Mouse (Mus musculus) heart, embryonic 12.5 days (tissue): ENCODE measurements around the gene Mkrn2os. TPM values are rescaled to one million over a fixed set of nuclear protein-coding genes. Genes with fewer than 3 reads are reported as not detected.

Source experiments
- ATAC-seq: fragments of 200-750 bp; cut with Nextera tagmentation; 2 replicates; pipeline ENCODE4 v1.8.0; 2017; ENCODE audit warnings: moderate TSS enrichment, moderate library complexity; ENCODE audit not compliant: insufficient number of reproducible peaks, low FRiP score
- H3K27ac ChIP-seq: fragments of 300-500 bp; sonication (generic); 2 replicates; pipeline ENCODE4 v1.5.1; 2016; ENCODE audit warnings: mild to moderate bottlenecking, moderate library complexity; ENCODE audit not compliant: poor library complexity, severe bottlenecking
- H3K27me3 ChIP-seq: fragments of 300-500 bp; sonication (generic); replicated peaks from 2 replicates; pipeline ENCODE4 v1.6.1; 2016; ENCODE audit warnings: mild to moderate bottlenecking, moderate library complexity
- H3K36me3 ChIP-seq: fragments of 300-500 bp; sonication (generic); 2 replicates; pipeline ENCODE4 v1.6.1; 2016; ENCODE audit warnings: mild to moderate bottlenecking, moderate library complexity
- H3K4me1 ChIP-seq: fragments of 300-500 bp; sonication (generic); replicated peaks from 2 replicates; pipeline ENCODE4 v1.6.1; 2016; ENCODE audit warnings: mild to moderate bottlenecking
- H3K4me2 ChIP-seq: fragments of 300-500 bp; sonication (generic); 2 replicates; pipeline ENCODE4 v1.6.1; 2016; ENCODE audit warnings: mild to moderate bottlenecking, moderate library complexity
- H3K4me3 ChIP-seq: fragments of 300-500 bp; sonication (generic); 2 replicates; pipeline ENCODE4 v1.5.1; 2016; ENCODE audit warnings: mild to moderate bottlenecking
- H3K9ac ChIP-seq: fragments of 300-500 bp; sonication (generic); 2 replicates; pipeline ENCODE4 v1.6.1; 2016; ENCODE audit warnings: mild to moderate bottlenecking, moderate library complexity
- H3K9me3 ChIP-seq: fragments of 300-500 bp; sonication (generic); replicated peaks from 2 replicates; pipeline ENCODE4 v1.6.1; 2016; ENCODE audit warnings: mild to moderate bottlenecking, moderate library complexity
- WGBS: fragments of 180-500 bp; shearing (Covaris S2); methylation state at CpG from one replicate; pipeline ENCODE4 v1.1.7; 2016; 5-methylcytosine and 5-hydroxymethylcytosine counted together
- polyA plus RNA-seq: library from polyadenylated mRNA; unstranded; fragments of >200 nt; fragmentation: Nextera tagmentation; extraction: Ambion mirVana; gene quantifications from 2 replicates; pipeline ENCODE4 v1.2.1, GENCODE M21; 2016

Mkrn2os gene
- polyA plus RNA-seq, 1 experiment from 2014 or later = 0.33 TPM

GRCm38 (mm10) chr6:115582328-115583115 lies 9.9 kb downstream of the Mkrn2os start:
- no peaks in the 10 kb centered on the region for H3K27me3 ChIP-seq
- no peak overlapping the region for H3K9ac ChIP-seq
- H3K36me3 ChIP-seq = peaks cover 34% of the 10 kb centered on the region
- H3K9me3 ChIP-seq = no peaks in the 10 kb centered on the region
- 81% methylated on average over 10 of the region's 10 CpGs for WGBS
- peaks cover 5% of the 10 kb centered on the region; the same call in 1 of the 2 replicates for H3K4me1 ChIP-seq
- no peak overlapping the region for H3K4me3 ChIP-seq
- ATAC-seq = no peak
- H3K4me2 ChIP-seq = no peak overlapping the region
- H3K27ac ChIP-seq = no peak overlapping the region

- Histone ChIP-seq H3K4me1 (no peaks in the 10 kb centered on the region), H3K9me3 (no peaks in the 10 kb centered on the region), H3K27me3 (no peaks in the 10 kb centered on the region), H3K4me2 (no peak overlapping the region), H3K27ac (no peak overlapping the region), H3K36me3 (peaks cover 51% of the 10 kb centered on the region), H3K4me3 (no peak overlapping the region), H3K9ac (no peak overlapping the region)
- WGBS = 85% methylated on average over 3 of the region's 3 CpGs
- no peak for ATAC-seq
These were observed 11.6 kb downstream of the Mkrn2os start for GRCm38 (mm10) chr6:115580810-115581209.

- peaks cover 79% of the 10 kb centered on the region for H3K36me3 ChIP-seq
- H3K9me3 ChIP-seq = no peaks in the 10 kb centered on the region
- no peak overlapping the region for H3K9ac ChIP-seq
- H3K4me1 ChIP-seq = no peaks in the 10 kb centered on the region
- no peak overlapping the region for H3K4me3 ChIP-seq
- no peaks in the 10 kb centered on the region for H3K27me3 ChIP-seq
- H3K4me2 ChIP-seq = no peak overlapping the region
- H3K27ac ChIP-seq = no peak overlapping the region
- no peak for ATAC-seq
- WGBS = 90% methylated on average over 9 of the region's 9 CpGs
These were observed 14.4 kb downstream of the Mkrn2os start for GRCm38 (mm10) chr6:115577941-115578340.

GRCm38 (mm10) chr6:115577407-115577806 lies 15.0 kb downstream of the Mkrn2os start:
- ATAC-seq = no peak
- Histone ChIP-seq H3K36me3 (peaks cover 83% of the 10 kb centered on the region), H3K27ac (no peak overlapping the region), H3K9me3 (no peaks in the 10 kb centered on the region), H3K4me3 (no peak overlapping the region), H3K9ac (no peak overlapping the region), H3K4me2 (no peak overlapping the region), H3K4me1 (no peaks in the 10 kb centered on the region), H3K27me3 (no peaks in the 10 kb centered on the region)
- 75% methylated on average over 5 of the region's 5 CpGs for WGBS

GRCm38 (mm10) chr6:115574171-115574570 lies 18.2 kb downstream of the Mkrn2os start:
- no peaks in the 10 kb centered on the region for H3K27me3 ChIP-seq
- WGBS = 83% methylated on average over 7 of the region's 7 CpGs
- no peak overlapping the region for H3K9ac ChIP-seq
- H3K27ac ChIP-seq = no peak overlapping the region
- peaks cover under 1% of the 10 kb centered on the region; the same call in 1 of the 2 replicates for H3K9me3 ChIP-seq
- H3K36me3 ChIP-seq = peaks cover 85% of the 10 kb centered on the region
- no peak for ATAC-seq
- no peaks in the 10 kb centered on the region for H3K4me1 ChIP-seq
- no peak overlapping the region for H3K4me3 ChIP-seq
- H3K4me2 ChIP-seq = no peak overlapping the region

GRCm38 (mm10) chr6:115565479-115566045 lies 26.8 kb downstream of the Mkrn2os start:
- H3K9me3 ChIP-seq = peaks cover 12% of the 10 kb centered on the region; the same call in 1 of the 2 replicates
- ATAC-seq = no peak
- WGBS = 90% methylated on average over 6 of the region's 6 CpGs
- H3K27me3 ChIP-seq = no peaks in the 10 kb centered on the region
- no peak overlapping the region for H3K9ac ChIP-seq
- H3K4me1 ChIP-seq = no peaks in the 10 kb centered on the region
- H3K36me3 ChIP-seq = peaks cover 71% of the 10 kb centered on the region
- H3K4me2 ChIP-seq = no peak overlapping the region
- H3K4me3 ChIP-seq = no peak overlapping the region
- H3K27ac ChIP-seq = no peak overlapping the region

- Histone ChIP-seq H3K9me3 (no peaks in the 10 kb centered on the region), H3K4me1 (peaks cover 12% of the 10 kb centered on the region), H3K4me2 (peak overlapping the region; percentile 34), H3K27ac (peak overlapping the region; percentile 76), H3K36me3 (peaks cover 43% of the 10 kb centered on the region), H3K27me3 (no peaks in the 10 kb centered on the region), H3K4me3 (no peak overlapping the region), H3K9ac (peak overlapping the region; percentile 27; the same call in 1 of the 2 replicates)
- 45% methylated on average over 21 of the region's 21 CpGs for WGBS
- peak; percentile 78 for ATAC-seq
These were observed 32.4 kb downstream of the Mkrn2os start for GRCm38 (mm10) chr6:115559651-115560632.

GRCm38 (mm10) chr6:115558176-115558575 lies 34.2 kb downstream of the Mkrn2os start:
- Histone ChIP-seq H3K9ac (no peak overlapping the region), H3K4me3 (no peak overlapping the region), H3K27ac (no peak overlapping the region), H3K4me2 (no peak overlapping the region), H3K36me3 (peaks cover 50% of the 10 kb centered on the region), H3K4me1 (peaks cover 12% of the 10 kb centered on the region), H3K27me3 (no peaks in the 10 kb centered on the region), H3K9me3 (no peaks in the 10 kb centered on the region)
- 90% methylated on average over 2 of the region's 2 CpGs for WGBS
- no peak for ATAC-seq

GRCm38 (mm10) chr6:115555485-115555884 lies 36.9 kb downstream of the Mkrn2os start:
- no peaks in the 10 kb centered on the region for H3K27me3 ChIP-seq
- no peak overlapping the region for H3K4me2 ChIP-seq
- H3K27ac ChIP-seq = no peak overlapping the region
- H3K9me3 ChIP-seq = no peaks in the 10 kb centered on the region
- H3K4me1 ChIP-seq = peaks cover 12% of the 10 kb centered on the region
- H3K9ac ChIP-seq = no peak overlapping the region
- no peak for ATAC-seq
- 70% methylated on average over 5 of the region's 5 CpGs for WGBS
- H3K4me3 ChIP-seq = no peak overlapping the region
- H3K36me3 ChIP-seq = peaks cover 42% of the 10 kb centered on the region

- no peak overlapping the region for H3K9ac ChIP-seq
- WGBS = 83% methylated on average over 5 of the region's 5 CpGs
These were observed 46.1 kb downstream of the Mkrn2os start for GRCm38 (mm10) chr6:115546276-115546675.

More at GRCm38 (mm10) chr6:115546276-115546675, 46.1 kb downstream of the Mkrn2os start:
- Histone ChIP-seq H3K36me3 (peaks cover 18% of the 10 kb centered on the region), H3K4me1 (peaks cover 14% of the 10 kb centered on the region; the same call in 1 of the 2 replicates), H3K4me3 (no peak overlapping the region), H3K27ac (no peak overlapping the region), H3K4me2 (no peak overlapping the region), H3K27me3 (no peaks in the 10 kb centered on the region), H3K9me3 (no peaks in the 10 kb centered on the region)
- ATAC-seq = no peak
